Mouse (Mus musculus): ENCODE measurements around the gene Thbs4. TPM values are rescaled to one million over a fixed set of nuclear protein-coding genes. Genes with fewer than 3 reads are reported as not detected.

The Thbs4 gene
- polyA plus RNA-seq, 1 experiment from 2014 or later: 28.6 TPM

DNA sequence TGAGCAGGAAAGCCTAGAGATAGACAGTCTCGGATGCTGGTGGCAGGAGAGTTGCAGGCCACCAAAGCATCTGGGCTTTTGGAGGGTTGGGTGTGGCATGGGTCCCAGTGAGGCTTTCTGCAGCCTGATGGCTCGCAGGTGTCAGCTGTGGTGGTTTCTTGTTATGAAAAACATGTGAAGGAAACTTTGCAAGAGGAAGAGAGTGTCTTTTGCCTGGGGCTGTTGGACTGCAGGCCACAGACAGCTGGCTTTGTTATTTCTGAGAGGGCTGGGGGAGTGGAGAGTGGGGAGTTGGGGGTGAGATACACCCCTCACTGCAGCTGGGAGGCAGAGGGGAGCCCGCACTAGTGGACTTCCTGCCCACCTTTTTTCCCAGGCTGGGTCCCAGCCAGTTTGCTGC, 55.8 kb downstream of the Thbs4 start:
- 80% methylated on average over 3 of the region's 3 CpGs for WGBS
- no peak for ATAC-seq (replicated peaks; ENCODE audit: insufficient number of reproducible peaks, insufficient read depth, low FRiP score, low read depth)
- H3K27ac ChIP-seq: no peak overlapping the region

DNA sequence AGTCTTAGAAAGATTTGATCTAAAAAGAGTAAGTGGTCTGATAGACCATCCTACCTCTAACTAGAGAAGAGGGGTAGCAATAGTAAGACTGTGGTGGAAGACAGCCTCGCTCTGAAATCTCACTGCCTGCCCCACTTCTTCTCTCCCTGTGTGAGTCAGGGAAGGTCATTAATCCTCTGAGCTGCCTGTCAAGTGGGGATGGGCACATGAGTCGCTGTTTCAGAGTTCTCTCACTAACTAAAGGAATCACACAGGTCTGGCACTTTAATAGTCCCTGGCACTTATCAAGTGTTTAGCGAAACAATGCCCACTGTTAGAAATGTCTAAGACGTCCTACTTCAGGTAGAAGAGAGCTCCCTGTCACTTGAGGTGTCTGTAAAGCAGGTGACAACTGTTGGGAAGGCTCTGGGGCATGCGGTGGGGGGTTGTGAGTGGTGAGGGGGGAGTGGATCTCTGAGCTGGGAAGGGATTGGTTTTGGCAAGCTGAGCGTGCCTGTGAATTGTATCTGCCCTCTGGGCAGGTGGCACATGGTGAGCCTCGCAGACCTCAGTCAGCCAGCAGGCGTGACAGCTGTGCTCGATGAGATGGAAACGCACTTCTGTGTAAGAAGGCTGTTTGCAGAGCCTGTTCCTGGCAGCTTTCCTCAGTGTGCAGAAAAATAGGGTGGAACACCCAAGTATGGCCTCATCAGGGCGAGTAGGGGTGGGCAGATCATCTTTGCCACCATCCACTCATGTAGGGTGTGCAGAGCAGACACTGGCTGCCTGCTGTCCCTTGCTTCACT, 57.9 kb downstream of the Thbs4 start:
- Histone ChIP-seq H3K4me1 (replicated peaks) (peaks cover 3% of the 10 kb centered on the region; the same call in 1 of the 2 replicates), H3K27me3 (no peaks in the 10 kb centered on the region), H3K36me3 (no peaks in the 10 kb centered on the region), H3K27ac (no peak overlapping the region), H3K4me3 (no peak overlapping the region), H3K9me3 (replicated peaks) (no peaks in the 10 kb centered on the region), H3K4me2 (no peak overlapping the region), H3K9ac (no peak overlapping the region)
- WGBS: 55% methylated on average over 11 of the region's 11 CpGs
- no peak for ATAC-seq (replicated peaks; ENCODE audit: insufficient number of reproducible peaks, insufficient read depth, low FRiP score, low read depth)

More for the DNA sequence above, 55.8 kb downstream of the Thbs4 start:
- no peak overlapping the region for H3K9ac ChIP-seq
- H3K4me3 ChIP-seq: no peak overlapping the region
- no peak overlapping the region for H3K4me2 ChIP-seq
- 0 out of 2 replicates have a peak, but pooled peaks cover 3% of the 10 kb centered on the region for H3K4me1 ChIP-seq (replicated peaks)
- no peaks in the 10 kb centered on the region for H3K27me3 ChIP-seq
- no peaks in the 10 kb centered on the region for H3K9me3 ChIP-seq (replicated peaks)
- H3K36me3 ChIP-seq: no peaks in the 10 kb centered on the region

DNA sequence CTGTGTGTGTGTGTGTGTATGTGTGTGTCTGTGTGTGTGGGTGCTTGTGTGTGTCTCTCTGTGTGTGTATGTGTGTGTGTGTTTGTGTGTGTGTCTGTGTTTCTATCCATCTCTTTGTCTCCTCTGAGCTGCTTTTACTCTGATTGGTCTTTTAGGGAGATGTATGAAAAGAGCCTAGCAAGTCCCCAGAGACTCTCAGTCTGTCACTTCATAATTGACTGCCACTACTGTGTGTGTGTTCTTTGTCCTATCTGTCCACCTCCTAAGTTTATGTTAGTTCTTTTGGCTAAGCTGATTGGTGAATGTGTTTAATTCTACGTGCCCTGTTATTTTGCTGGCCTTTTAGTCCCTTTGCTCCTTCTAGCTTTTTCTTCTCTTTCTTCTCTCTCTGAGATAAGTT, 58.9 kb downstream of the Thbs4 start:
- ATAC-seq (replicated peaks; ENCODE audit: insufficient number of reproducible peaks, insufficient read depth, low FRiP score, low read depth): no peak
- 69% methylated on average over 1 of the region's 1 CpGs for WGBS
- Histone ChIP-seq H3K27ac (no peak overlapping the region), H3K9me3 (replicated peaks) (no peaks in the 10 kb centered on the region), H3K27me3 (no peaks in the 10 kb centered on the region), H3K4me2 (no peak overlapping the region), H3K4me1 (replicated peaks) (peaks cover 3% of the 10 kb centered on the region; the same call in 1 of the 2 replicates), H3K9ac (no peak overlapping the region), H3K4me3 (no peak overlapping the region), H3K36me3 (no peaks in the 10 kb centered on the region)

DNA sequence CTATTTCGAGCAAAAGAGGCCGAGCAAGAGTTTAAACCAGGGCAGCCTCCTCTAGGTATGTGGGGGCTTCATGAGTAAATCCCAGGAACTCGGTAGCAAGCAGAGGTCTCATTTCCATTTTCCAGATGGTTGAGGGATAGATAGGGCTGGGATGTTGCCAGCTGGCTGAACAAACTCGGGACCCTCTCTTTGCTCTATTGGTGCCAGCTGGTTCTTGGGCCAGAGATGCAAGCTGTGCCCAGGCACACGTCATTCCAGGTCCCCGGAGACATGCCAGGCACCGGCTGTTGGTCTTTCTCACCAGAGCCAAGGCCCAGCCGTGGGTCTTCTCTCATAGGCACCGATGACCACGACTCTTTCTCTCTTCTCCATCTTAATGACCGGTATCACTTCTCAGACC, 60.9 kb downstream of the Thbs4 start:
- 83% methylated on average over 11 of the region's 11 CpGs for WGBS
- ATAC-seq (replicated peaks; ENCODE audit: insufficient number of reproducible peaks, insufficient read depth, low FRiP score, low read depth): no peak

DNA sequence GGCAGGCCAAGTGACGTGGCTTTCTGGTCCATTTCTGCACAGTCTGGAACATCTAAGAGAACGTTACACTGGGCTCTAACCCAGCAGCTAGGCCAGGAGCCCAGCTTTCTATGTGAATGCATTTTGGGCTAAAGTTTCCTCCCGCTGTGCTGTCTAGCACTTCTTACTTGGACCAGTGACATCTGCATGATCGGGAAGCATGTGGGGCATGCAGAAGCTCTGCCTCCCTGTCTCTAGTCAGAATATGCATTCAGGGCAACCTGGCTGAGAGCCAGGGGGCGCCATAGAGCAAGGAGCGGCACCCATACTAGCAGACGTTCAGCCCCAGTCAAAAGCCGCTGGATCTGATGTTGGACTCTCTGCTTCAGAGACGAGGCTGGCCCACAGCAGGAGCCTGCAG, 61.4 kb downstream of the Thbs4 start:
- no peak for ATAC-seq (replicated peaks; ENCODE audit: insufficient number of reproducible peaks, insufficient read depth, low FRiP score, low read depth)
- H3K36me3 ChIP-seq: no peaks in the 10 kb centered on the region
- no peak overlapping the region for H3K9ac ChIP-seq
- no peaks in the 10 kb centered on the region for H3K27me3 ChIP-seq
- H3K4me3 ChIP-seq: no peak overlapping the region
- H3K27ac ChIP-seq: no peak overlapping the region
- no peaks in the 10 kb centered on the region for H3K9me3 ChIP-seq (replicated peaks)
- peaks cover 7% of the 10 kb centered on the region for H3K4me1 ChIP-seq (replicated peaks)
- no peak overlapping the region for H3K4me2 ChIP-seq
- WGBS: 39% methylated on average over 9 of the region's 9 CpGs

More for the DNA sequence above, 60.9 kb downstream of the Thbs4 start:
- no peaks in the 10 kb centered on the region for H3K27me3 ChIP-seq
- no peak overlapping the region for H3K4me2 ChIP-seq
- H3K4me1 ChIP-seq (replicated peaks): peaks cover 7% of the 10 kb centered on the region
- H3K4me3 ChIP-seq: no peak overlapping the region
- H3K9ac ChIP-seq: no peak overlapping the region
- H3K27ac ChIP-seq: no peak overlapping the region
- H3K36me3 ChIP-seq: no peaks in the 10 kb centered on the region
- no peaks in the 10 kb centered on the region for H3K9me3 ChIP-seq (replicated peaks)

DNA sequence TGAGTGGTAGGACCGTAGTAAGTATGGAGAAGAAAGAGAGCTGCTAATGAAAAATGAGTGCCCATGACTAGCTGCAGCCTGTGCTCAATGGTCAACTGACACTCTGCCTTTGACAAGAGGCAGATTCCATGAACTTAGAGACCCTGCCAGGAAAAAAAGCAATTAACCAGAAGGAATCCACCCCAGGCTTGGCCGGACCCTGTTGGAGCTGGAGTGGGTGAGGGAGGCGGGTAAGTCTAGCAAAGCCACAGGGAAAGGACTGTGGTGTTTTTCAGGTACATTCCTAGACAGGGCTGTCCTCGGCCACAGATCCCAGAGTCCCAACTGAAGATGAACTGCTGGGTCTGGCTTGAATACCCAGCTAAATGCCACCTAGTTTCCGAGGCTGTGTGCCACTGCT, 61.8 kb downstream of the Thbs4 start:
- ATAC-seq (replicated peaks; ENCODE audit: insufficient number of reproducible peaks, insufficient read depth, low FRiP score, low read depth): no peak
- H3K4me3 ChIP-seq: no peak overlapping the region
- H3K9ac ChIP-seq: no peak overlapping the region
- H3K4me2 ChIP-seq: no peak overlapping the region
- no peaks in the 10 kb centered on the region for H3K9me3 ChIP-seq (replicated peaks)
- peaks cover 7% of the 10 kb centered on the region for H3K4me1 ChIP-seq (replicated peaks)
- no peak overlapping the region for H3K27ac ChIP-seq
- 76% methylated on average over 5 of the region's 5 CpGs for WGBS
- H3K27me3 ChIP-seq: no peaks in the 10 kb centered on the region
- no peaks in the 10 kb centered on the region for H3K36me3 ChIP-seq

DNA sequence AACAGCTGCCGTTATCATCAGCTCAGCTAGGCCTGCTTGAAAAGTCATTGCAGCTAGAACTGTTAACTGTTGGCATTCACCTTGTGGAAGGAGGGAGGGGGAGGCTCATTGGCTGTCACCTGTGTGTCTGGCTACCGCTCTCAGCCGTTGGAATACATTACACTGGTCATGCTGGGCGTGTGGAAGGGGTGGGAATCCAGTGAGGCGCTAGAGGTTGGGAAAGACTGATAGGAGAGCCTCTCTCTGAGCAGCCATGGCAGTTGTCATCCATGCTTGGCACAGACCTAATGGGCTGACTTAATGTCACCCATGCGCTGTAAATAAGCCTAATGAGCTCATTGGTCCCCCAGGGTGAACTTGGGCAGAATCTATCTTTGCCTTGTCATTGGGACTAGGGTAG, 62.8 kb downstream of the Thbs4 start:
- no peak overlapping the region for H3K9ac ChIP-seq
- H3K36me3 ChIP-seq: no peaks in the 10 kb centered on the region
- H3K4me3 ChIP-seq: no peak overlapping the region
- no peaks in the 10 kb centered on the region for H3K9me3 ChIP-seq (replicated peaks)
- ATAC-seq (replicated peaks; ENCODE audit: insufficient number of reproducible peaks, insufficient read depth, low FRiP score, low read depth): no peak
- peaks cover 7% of the 10 kb centered on the region for H3K4me1 ChIP-seq (replicated peaks)
- H3K27ac ChIP-seq: no peak overlapping the region
- WGBS: 54% methylated on average over 6 of the region's 6 CpGs
- no peak overlapping the region for H3K4me2 ChIP-seq
- no peaks in the 10 kb centered on the region for H3K27me3 ChIP-seq

DNA sequence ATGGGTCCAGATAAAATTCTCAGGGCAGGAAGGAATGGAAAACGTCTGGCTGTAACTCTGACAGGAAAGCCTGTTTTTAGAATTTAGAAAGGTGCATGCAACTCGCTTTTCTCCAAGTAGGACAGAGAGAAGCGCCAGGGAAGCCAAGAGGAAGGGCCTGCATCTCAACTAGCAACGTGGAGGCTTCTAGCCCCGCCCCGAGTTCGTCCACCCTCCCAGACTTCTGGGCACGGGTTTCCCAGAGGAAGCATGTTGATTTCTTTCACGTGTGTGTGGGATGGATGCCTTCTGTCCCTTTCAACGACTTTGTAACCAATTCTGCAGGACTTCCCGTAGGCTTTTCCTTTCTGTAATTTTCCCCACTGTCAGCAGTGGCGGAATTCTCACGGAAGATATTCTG, 64.8 kb downstream of the Thbs4 start:
- 0 out of 2 replicates have a peak, but pooled peaks have one; percentile 18 for ATAC-seq (replicated peaks; ENCODE audit: insufficient number of reproducible peaks, insufficient read depth, low FRiP score, low read depth)
- H3K27ac ChIP-seq: no peak overlapping the region

DNA sequence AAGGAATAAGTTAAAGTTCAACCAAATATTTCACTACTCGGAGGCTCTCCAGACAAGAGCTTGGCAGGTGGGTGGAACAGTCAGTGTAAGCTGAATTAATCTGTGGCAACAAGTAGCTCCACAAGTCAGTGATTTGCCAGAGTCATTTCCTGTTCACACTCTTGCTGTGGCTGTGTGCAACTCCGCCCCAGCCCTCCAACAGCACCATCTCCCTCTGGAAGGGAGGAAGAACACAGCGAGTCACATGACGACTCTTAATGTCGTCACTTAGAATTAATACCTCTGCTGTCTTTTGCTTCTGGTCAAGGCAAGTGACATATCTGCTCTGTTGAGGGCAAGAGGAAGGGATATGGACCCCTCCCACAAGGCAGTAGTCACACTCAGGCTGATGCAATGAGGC, 72.2 kb downstream of the Thbs4 start:
- Histone ChIP-seq H3K27ac (no peak overlapping the region), H3K4me1 (replicated peaks) (no peaks in the 10 kb centered on the region), H3K9me3 (replicated peaks) (no peaks in the 10 kb centered on the region), H3K27me3 (no peaks in the 10 kb centered on the region), H3K9ac (no peak overlapping the region), H3K4me2 (no peak overlapping the region), H3K36me3 (no peaks in the 10 kb centered on the region), H3K4me3 (no peak overlapping the region)
- WGBS: 56% methylated on average over 5 of the region's 5 CpGs
- ATAC-seq (replicated peaks; ENCODE audit: insufficient number of reproducible peaks, insufficient read depth, low FRiP score, low read depth): no peak

More for the DNA sequence above, 64.8 kb downstream of the Thbs4 start:
- Histone ChIP-seq H3K9ac (no peak overlapping the region), H3K4me2 (peak overlapping the region; percentile 36), H3K27me3 (no peaks in the 10 kb centered on the region), H3K4me3 (no peak overlapping the region), H3K4me1 (replicated peaks) (peaks cover 7% of the 10 kb centered on the region), H3K9me3 (replicated peaks) (no peaks in the 10 kb centered on the region), H3K36me3 (no peaks in the 10 kb centered on the region)
- 39% methylated on average over 13 of the region's 13 CpGs for WGBS

DNA sequence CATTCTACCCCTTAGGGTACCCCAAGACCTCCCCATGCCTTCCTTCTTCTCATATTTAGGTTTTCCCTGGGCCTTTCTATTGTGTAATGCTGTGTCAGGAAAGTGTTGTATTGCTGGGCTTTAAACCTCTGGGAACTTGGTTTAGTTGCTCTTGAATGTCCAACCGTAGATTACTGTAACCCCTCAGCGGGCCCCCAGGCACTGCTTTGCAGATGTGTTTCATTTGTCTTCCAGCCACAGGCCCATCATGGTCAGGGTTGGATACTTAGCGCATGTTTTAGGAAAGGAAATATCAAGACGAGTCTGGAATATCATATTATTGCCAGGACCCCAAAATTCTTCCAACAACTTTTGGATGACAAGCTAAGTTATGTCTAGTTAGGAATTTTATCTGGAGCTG, 73.6 kb downstream of the Thbs4 start:
- Histone ChIP-seq H3K27me3 (no peaks in the 10 kb centered on the region), H3K9me3 (replicated peaks) (no peaks in the 10 kb centered on the region), H3K4me3 (no peak overlapping the region), H3K4me1 (replicated peaks) (no peaks in the 10 kb centered on the region), H3K27ac (no peak overlapping the region), H3K9ac (no peak overlapping the region), H3K4me2 (no peak overlapping the region), H3K36me3 (no peaks in the 10 kb centered on the region)
- 73% methylated on average over 4 of the region's 4 CpGs for WGBS
- no peak for ATAC-seq (replicated peaks; ENCODE audit: insufficient number of reproducible peaks, insufficient read depth, low FRiP score, low read depth)

DNA sequence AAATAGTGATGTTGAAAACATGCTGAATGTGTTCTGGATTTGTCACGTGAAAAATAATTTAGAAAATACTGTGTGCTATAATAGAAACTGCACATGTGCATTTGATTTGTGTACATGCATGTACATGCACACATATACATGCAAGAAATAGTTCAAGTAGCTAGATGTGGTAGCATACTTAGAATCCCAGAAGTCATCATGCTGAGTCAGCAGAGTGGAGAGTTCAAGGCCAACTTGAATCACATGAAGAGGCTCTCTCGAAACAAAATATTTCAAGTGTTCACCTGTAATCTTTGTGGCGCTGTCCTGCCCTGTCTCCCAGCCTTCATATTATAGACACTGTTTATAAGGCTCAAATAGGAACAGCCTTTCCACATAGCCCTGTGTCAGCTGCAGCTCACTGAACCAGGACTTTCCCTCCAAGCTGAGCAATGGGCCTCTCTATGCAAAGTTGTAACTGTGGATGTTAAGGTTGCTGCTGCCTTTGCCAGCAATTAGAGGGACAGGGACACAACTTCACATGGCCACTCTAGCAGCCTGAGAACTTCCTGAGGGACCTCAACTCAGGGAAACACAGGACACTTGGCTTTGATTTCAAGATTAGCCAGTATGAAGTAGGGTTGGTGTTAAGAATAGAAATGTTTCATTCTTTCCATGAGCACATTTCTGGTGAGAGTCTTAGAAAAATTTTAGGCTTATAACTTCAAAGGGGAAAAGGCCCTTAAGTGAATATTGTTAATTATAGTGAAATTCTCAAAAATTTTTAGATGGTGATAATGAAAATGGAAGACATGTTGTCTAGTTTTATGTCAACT, 76.6 kb downstream of the Thbs4 start:
- Histone ChIP-seq H3K4me2 (no peak overlapping the region), H3K9ac (no peak overlapping the region), H3K9me3 (replicated peaks) (no peaks in the 10 kb centered on the region), H3K36me3 (no peaks in the 10 kb centered on the region), H3K27ac (no peak overlapping the region), H3K27me3 (no peaks in the 10 kb centered on the region), H3K4me3 (no peak overlapping the region), H3K4me1 (replicated peaks) (no peaks in the 10 kb centered on the region)
- WGBS: 89% methylated on average over 3 of the region's 3 CpGs
- no peak for ATAC-seq (replicated peaks; ENCODE audit: insufficient number of reproducible peaks, insufficient read depth, low FRiP score, low read depth)
